Mouse (Mus musculus): Measurements from ENCODE around the gene Ahnak. TPM values are rescaled to one million over a fixed set of nuclear protein-coding genes. Genes with fewer than 3 reads are reported as not detected.
A peak's percentile ranks its signal among the peaks of the same experiment; 100 is the strongest.

Gene Ahnak
- polyA plus RNA-seq, 1 experiment from 2014 or later = 51.0 TPM

DNA sequence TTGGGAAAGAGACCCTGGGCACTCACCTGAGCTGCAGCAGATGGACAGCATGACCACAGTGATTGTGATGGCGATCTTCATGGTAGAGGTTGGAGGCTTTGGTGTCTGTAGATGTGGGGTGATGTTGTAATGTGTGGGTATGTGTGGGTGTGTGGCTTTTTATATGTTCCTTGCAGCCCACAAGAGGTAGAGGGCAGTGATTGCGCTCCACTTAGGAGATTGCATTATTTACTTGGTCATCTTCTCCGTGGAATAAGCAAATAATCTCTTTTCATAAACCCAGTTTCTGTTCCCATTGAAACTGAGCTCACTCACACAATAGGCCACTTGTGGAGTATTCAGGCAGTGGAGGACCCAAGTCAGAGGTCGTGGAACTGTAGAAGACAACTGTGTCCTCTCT is 98.7 kb downstream of the Ahnak start, which contains the start of gene Scgb1a1:
Gene Scgb1a1 (minus strand): TSS at position 138 of the 400 bp plus-strand sequence.
- no peak within 1 kb of the TSS for H3K4me2 ChIP-seq
- no peak within 1 kb of the TSS for H3K9ac ChIP-seq
- no peaks in the 10 kb centered on the region for H3K9me3 ChIP-seq
- H3K27me3 ChIP-seq = no peaks in the 10 kb centered on the region
- no peak for ATAC-seq (ENCODE audit: insufficient number of reproducible peaks, insufficient read depth, low FRiP score, low TSS enrichment, low read depth)
- peaks cover 1% of the 10 kb centered on the region; the same call in 1 of the 2 replicates for H3K4me1 ChIP-seq
- H3K27ac ChIP-seq = no peak within 1 kb of the TSS
- no peak within 1 kb of the TSS for H3K4me3 ChIP-seq
- WGBS = 76% methylated on average over 4 of the region's 4 CpGs
- H3K36me3 ChIP-seq = no peaks in the 10 kb centered on the region

DNA sequence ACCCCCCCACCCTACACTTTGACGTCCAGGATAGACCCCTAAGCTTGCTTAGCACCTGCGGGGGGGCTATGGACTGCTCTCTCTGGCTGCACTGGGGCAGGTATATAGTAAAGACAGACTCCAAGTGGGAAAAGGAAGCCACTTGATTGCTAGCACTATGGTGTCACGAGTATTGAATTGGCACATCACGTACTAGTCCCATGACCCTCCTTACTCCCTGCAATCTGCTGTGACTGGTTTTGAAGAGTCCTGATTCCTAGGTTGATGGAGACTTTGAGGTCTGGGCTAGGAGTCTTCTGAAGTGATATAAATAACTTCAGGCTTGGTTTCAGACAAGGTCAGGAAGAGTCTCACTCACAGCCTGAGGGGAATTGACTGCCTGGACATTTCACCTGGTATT is 101.1 kb downstream of the Ahnak start:
- Histone ChIP-seq H3K27me3 (no peaks in the 10 kb centered on the region), H3K36me3 (no peaks in the 10 kb centered on the region), H3K9me3 (no peaks in the 10 kb centered on the region), H3K9ac (no peak overlapping the region), H3K4me1 (no peaks in the 10 kb centered on the region), H3K4me2 (no peak overlapping the region), H3K4me3 (no peak overlapping the region), H3K27ac (no peak overlapping the region)
- WGBS = 70% methylated on average over 4 of the region's 4 CpGs
- no peak for ATAC-seq (ENCODE audit: insufficient number of reproducible peaks, insufficient read depth, low FRiP score, low TSS enrichment, low read depth)

- Histone ChIP-seq H3K4me1 (no peaks in the 10 kb centered on the region), H3K27ac (no peak overlapping the region), H3K4me3 (no peak overlapping the region), H3K9me3 (no peaks in the 10 kb centered on the region), H3K36me3 (no peaks in the 10 kb centered on the region), H3K4me2 (no peak overlapping the region), H3K27me3 (no peaks in the 10 kb centered on the region), H3K9ac (no peak overlapping the region)
- 57% methylated on average over 2 of the region's 2 CpGs for WGBS
- no peak for ATAC-seq (ENCODE audit: insufficient number of reproducible peaks, insufficient read depth, low FRiP score, low TSS enrichment, low read depth)
Measured at GRCm38 (mm10) chr19:9090709-9091108, 101.6 kb downstream of the Ahnak start.

GRCm38 (mm10) chr19:9095111-9095510 is 106.0 kb downstream of the Ahnak start:
- Histone ChIP-seq H3K4me2 (no peak overlapping the region), H3K27me3 (no peaks in the 10 kb centered on the region), H3K9me3 (no peaks in the 10 kb centered on the region), H3K9ac (no peak overlapping the region), H3K4me1 (no peaks in the 10 kb centered on the region), H3K27ac (no peak overlapping the region), H3K36me3 (no peaks in the 10 kb centered on the region), H3K4me3 (no peak overlapping the region)
- ATAC-seq (ENCODE audit: insufficient number of reproducible peaks, insufficient read depth, low FRiP score, low TSS enrichment, low read depth) = no peak
- 66% methylated on average over 5 of the region's 5 CpGs for WGBS

GRCm38 (mm10) chr19:9097441-9097840 is 108.4 kb downstream of the Ahnak start:
- no peaks in the 10 kb centered on the region for H3K9me3 ChIP-seq
- no peak for ATAC-seq (ENCODE audit: insufficient number of reproducible peaks, insufficient read depth, low FRiP score, low TSS enrichment, low read depth)
- 88% methylated on average over 13 of the region's 13 CpGs for WGBS
- H3K27ac ChIP-seq = no peak overlapping the region
- H3K36me3 ChIP-seq = no peaks in the 10 kb centered on the region
- H3K4me2 ChIP-seq = no peak overlapping the region
- no peak overlapping the region for H3K4me3 ChIP-seq
- H3K4me1 ChIP-seq = no peaks in the 10 kb centered on the region
- no peak overlapping the region for H3K9ac ChIP-seq
- H3K27me3 ChIP-seq = no peaks in the 10 kb centered on the region

- Histone ChIP-seq H3K9ac (no peak overlapping the region), H3K27ac (no peak overlapping the region), H3K36me3 (no peaks in the 10 kb centered on the region), H3K27me3 (no peaks in the 10 kb centered on the region), H3K9me3 (no peaks in the 10 kb centered on the region), H3K4me3 (no peak overlapping the region), H3K4me2 (no peak overlapping the region), H3K4me1 (peaks cover 5% of the 10 kb centered on the region; the same call in 1 of the 2 replicates)
- ATAC-seq (ENCODE audit: insufficient number of reproducible peaks, insufficient read depth, low FRiP score, low TSS enrichment, low read depth) = no peak
- WGBS = 88% methylated on average over 8 of the region's 8 CpGs
Measured at GRCm38 (mm10) chr19:9099751-9100150, 110.7 kb downstream of the Ahnak start.

GRCm38 (mm10) chr19:9100297-9101061 is 111.4 kb downstream of the Ahnak start:
- 83% methylated on average over 17 of the region's 17 CpGs for WGBS
- no peak for ATAC-seq (ENCODE audit: insufficient number of reproducible peaks, insufficient read depth, low FRiP score, low TSS enrichment, low read depth)
- H3K4me1 ChIP-seq = peaks cover 12% of the 10 kb centered on the region
- H3K27me3 ChIP-seq = no peaks in the 10 kb centered on the region
- no peak overlapping the region for H3K4me3 ChIP-seq
- no peak overlapping the region for H3K9ac ChIP-seq
- no peak overlapping the region for H3K27ac ChIP-seq
- H3K9me3 ChIP-seq = no peaks in the 10 kb centered on the region
- H3K4me2 ChIP-seq = no peak overlapping the region
- no peaks in the 10 kb centered on the region for H3K36me3 ChIP-seq

- Histone ChIP-seq H3K9me3 (no peaks in the 10 kb centered on the region), H3K4me3 (no peak overlapping the region), H3K27me3 (no peaks in the 10 kb centered on the region), H3K4me1 (peaks cover 16% of the 10 kb centered on the region), H3K36me3 (no peaks in the 10 kb centered on the region), H3K9ac (no peak overlapping the region), H3K27ac (no peak overlapping the region), H3K4me2 (no peak overlapping the region)
- ATAC-seq (ENCODE audit: insufficient number of reproducible peaks, insufficient read depth, low FRiP score, low TSS enrichment, low read depth) = no peak
- 63% methylated on average over 2 of the region's 2 CpGs for WGBS
Measured at GRCm38 (mm10) chr19:9101062-9101457, 112.0 kb downstream of the Ahnak start.

GRCm38 (mm10) chr19:9103986-9104385 is 114.9 kb downstream of the Ahnak start:
- Histone ChIP-seq H3K9me3 (no peaks in the 10 kb centered on the region), H3K27me3 (no peaks in the 10 kb centered on the region), H3K4me2 (no peak overlapping the region), H3K9ac (no peak overlapping the region), H3K4me1 (peaks cover 32% of the 10 kb centered on the region), H3K4me3 (no peak overlapping the region), H3K27ac (no peak overlapping the region), H3K36me3 (no peaks in the 10 kb centered on the region)
- WGBS = 68% methylated on average over 4 of the region's 4 CpGs
- no peak for ATAC-seq (ENCODE audit: insufficient number of reproducible peaks, insufficient read depth, low FRiP score, low TSS enrichment, low read depth)

- H3K4me3 ChIP-seq = no peak overlapping the region
- H3K27me3 ChIP-seq = no peaks in the 10 kb centered on the region
- H3K36me3 ChIP-seq = no peaks in the 10 kb centered on the region
- no peak for ATAC-seq (ENCODE audit: insufficient number of reproducible peaks, insufficient read depth, low FRiP score, low TSS enrichment, low read depth)
- no peak overlapping the region for H3K9ac ChIP-seq
- H3K27ac ChIP-seq = peak overlapping the region; percentile 55
- no peaks in the 10 kb centered on the region for H3K9me3 ChIP-seq
- WGBS = 57% methylated on average over 3 of the region's 3 CpGs
- H3K4me1 ChIP-seq = peaks cover 32% of the 10 kb centered on the region
- no peak overlapping the region for H3K4me2 ChIP-seq
Measured at GRCm38 (mm10) chr19:9105101-9105685, 116.1 kb downstream of the Ahnak start.

GRCm38 (mm10) chr19:9106096-9106495 is 117.0 kb downstream of the Ahnak start:
- H3K27me3 ChIP-seq = no peaks in the 10 kb centered on the region
- H3K9me3 ChIP-seq = no peaks in the 10 kb centered on the region
- 39% methylated on average over 5 of the region's 5 CpGs for WGBS
- H3K4me3 ChIP-seq = no peak overlapping the region
- H3K36me3 ChIP-seq = no peaks in the 10 kb centered on the region
- peak overlapping the region; percentile 60; the same call in 1 of the 2 replicates for H3K9ac ChIP-seq
- peak overlapping the region; percentile 55 for H3K27ac ChIP-seq
- H3K4me2 ChIP-seq = no peak overlapping the region
- no peak for ATAC-seq (ENCODE audit: insufficient number of reproducible peaks, insufficient read depth, low FRiP score, low TSS enrichment, low read depth)
- peaks cover 32% of the 10 kb centered on the region for H3K4me1 ChIP-seq

- no peak overlapping the region for H3K4me3 ChIP-seq
- peak overlapping the region; percentile 60 for H3K9ac ChIP-seq
- peak overlapping the region; percentile 55 for H3K27ac ChIP-seq
- 31% methylated on average over 4 of the region's 4 CpGs for WGBS
- H3K4me2 ChIP-seq = no peak overlapping the region
- no peaks in the 10 kb centered on the region for H3K36me3 ChIP-seq
- H3K4me1 ChIP-seq = peaks cover 32% of the 10 kb centered on the region
- H3K27me3 ChIP-seq = no peaks in the 10 kb centered on the region
- no peaks in the 10 kb centered on the region for H3K9me3 ChIP-seq
- 0 out of 2 replicates have a peak, but pooled peaks have one; percentile 58 for ATAC-seq (ENCODE audit: insufficient number of reproducible peaks, insufficient read depth, low FRiP score, low TSS enrichment, low read depth)
Measured at GRCm38 (mm10) chr19:9106751-9107378, 117.8 kb downstream of the Ahnak start.
